Mouse (Mus musculus) stomach, embryonic 14.5 days (tissue): ENCODE measurements around the gene Gm28919. TPM values are rescaled to one million over a fixed set of nuclear protein-coding genes. Genes with fewer than 3 reads are reported as not detected.
"Not testable (repeated sequence)": the region's sequence is repeated elsewhere in the genome, so short reads cannot be mapped to it uniquely, and the experiment has no call there.

Source experiments
- ATAC-seq: fragments of 200-750 bp; cut with Nextera tagmentation; 2 replicates; pipeline ENCODE4 v1.8.0; 2017; ENCODE audit warnings: low read depth, moderate TSS enrichment; ENCODE audit not compliant: insufficient number of reproducible peaks, insufficient read depth, low FRiP score
- H3K27ac ChIP-seq: fragments of 300-500 bp; sonication (generic); 2 replicates; pipeline ENCODE4 v1.5.1; 2014; ENCODE audit warnings: mild to moderate bottlenecking, low read length, moderate library complexity, mixed read lengths
- H3K27me3 ChIP-seq: fragments of 300-500 bp; sonication (generic); 2 replicates; pipeline ENCODE4 v1.6.1; 2014; ENCODE audit warnings: low read length, control low read depth, mixed read lengths; ENCODE audit not compliant: control insufficient read depth, insufficient read depth
- H3K36me3 ChIP-seq: fragments of 300-500 bp; sonication (generic); 2 replicates; pipeline ENCODE4 v1.6.1; 2014; ENCODE audit warnings: mild to moderate bottlenecking, control low read depth, low read length, moderate library complexity, mixed read lengths; ENCODE audit not compliant: control insufficient read depth, insufficient read depth
- H3K4me1 ChIP-seq: fragments of 300-500 bp; sonication (generic); 2 replicates; pipeline ENCODE4 v1.6.1; 2014; ENCODE audit warnings: low read length, control low read depth, mixed read lengths; ENCODE audit not compliant: control insufficient read depth, insufficient read depth
- H3K4me2 ChIP-seq: fragments of 300-500 bp; sonication (generic); replicated peaks from 2 replicates; pipeline ENCODE4 v1.6.1; 2014; ENCODE audit warnings: low read depth, low read length, control low read depth
- H3K4me3 ChIP-seq: fragments of 300-500 bp; sonication (generic); 2 replicates; pipeline ENCODE4 v1.5.1; 2014; ENCODE audit warnings: low read depth, low read length, control low read depth
- H3K9ac ChIP-seq: fragments of 300-500 bp; sonication (generic); replicated peaks from 2 replicates; pipeline ENCODE4 v1.6.1; 2014; ENCODE audit warnings: low read depth, mild to moderate bottlenecking, control low read depth, low read length, moderate library complexity, mixed read lengths
- H3K9me3 ChIP-seq: fragments of 300-500 bp; sonication (generic); 2 replicates; pipeline ENCODE4 v1.6.1; 2016; ENCODE audit warnings: low read depth, low read length, control low read depth; ENCODE audit not compliant: control insufficient read depth
- WGBS: fragments of 180-500 bp; shearing (Covaris S2); extraction: QIAGEN DNeasy Blood & Tissue Kit; methylation state at CpG from one replicate; pipeline ENCODE4 v1.1.7; 2014; 5-methylcytosine and 5-hydroxymethylcytosine counted together
- polyA plus RNA-seq: library from polyadenylated mRNA; unstranded; fragments of >200 nt; fragmentation: Nextera tagmentation; extraction: Ambion mirVana; gene quantifications from 2 replicates; pipeline ENCODE4 v1.2.1, GENCODE M21; 2014

Gene Gm28919
- not detected in 2 replicates for polyA plus RNA-seq

- H3K36me3 ChIP-seq, H3K4me1 ChIP-seq, ATAC-seq, H3K4me2 ChIP-seq, H3K9me3 ChIP-seq, H3K27ac ChIP-seq, H3K9ac ChIP-seq, H3K27me3 ChIP-seq, H3K4me3 ChIP-seq: not testable (repeated sequence)
- WGBS, result no CpG with 5 or more reads among the region's 7 CpGs
These were observed at the start of gene Gm28919 for GRCm38 (mm10) chrY:6583246-6583645. Gene Gm28919, plus strand, starts transcription at chrY:6583546.

Other genes with a start within 250 kb of the Gm28919 start
- not detected in 2 replicates for gene Gm21719, start 99.3 kb downstream of the Gm28919 start, polyA plus RNA-seq